Mouse (Mus musculus) spleen, adult 10 weeks (tissue): ENCODE measurements around the gene Myo5c. TPM values are rescaled to one million over a fixed set of nuclear protein-coding genes. Genes with fewer than 3 reads are reported as not detected.

Experiments used
- polyA plus RNA-seq: library from polyadenylated mRNA; stranded (reverse); fragments of 350-450 nt; fragmentation: Illumina TruSeq; extraction: RNeasy Lipid Tissue Mini Kit (QIAGEN cat#74804); gene quantifications from one replicate; pipeline ENCODE4 v1.2.3, GENCODE M21; 2015; ENCODE audit warnings: low replicate concordance; ENCODE audit not compliant: insufficient read depth

Myo5c gene
- polyA plus RNA-seq = 0.22 TPM

DNA sequence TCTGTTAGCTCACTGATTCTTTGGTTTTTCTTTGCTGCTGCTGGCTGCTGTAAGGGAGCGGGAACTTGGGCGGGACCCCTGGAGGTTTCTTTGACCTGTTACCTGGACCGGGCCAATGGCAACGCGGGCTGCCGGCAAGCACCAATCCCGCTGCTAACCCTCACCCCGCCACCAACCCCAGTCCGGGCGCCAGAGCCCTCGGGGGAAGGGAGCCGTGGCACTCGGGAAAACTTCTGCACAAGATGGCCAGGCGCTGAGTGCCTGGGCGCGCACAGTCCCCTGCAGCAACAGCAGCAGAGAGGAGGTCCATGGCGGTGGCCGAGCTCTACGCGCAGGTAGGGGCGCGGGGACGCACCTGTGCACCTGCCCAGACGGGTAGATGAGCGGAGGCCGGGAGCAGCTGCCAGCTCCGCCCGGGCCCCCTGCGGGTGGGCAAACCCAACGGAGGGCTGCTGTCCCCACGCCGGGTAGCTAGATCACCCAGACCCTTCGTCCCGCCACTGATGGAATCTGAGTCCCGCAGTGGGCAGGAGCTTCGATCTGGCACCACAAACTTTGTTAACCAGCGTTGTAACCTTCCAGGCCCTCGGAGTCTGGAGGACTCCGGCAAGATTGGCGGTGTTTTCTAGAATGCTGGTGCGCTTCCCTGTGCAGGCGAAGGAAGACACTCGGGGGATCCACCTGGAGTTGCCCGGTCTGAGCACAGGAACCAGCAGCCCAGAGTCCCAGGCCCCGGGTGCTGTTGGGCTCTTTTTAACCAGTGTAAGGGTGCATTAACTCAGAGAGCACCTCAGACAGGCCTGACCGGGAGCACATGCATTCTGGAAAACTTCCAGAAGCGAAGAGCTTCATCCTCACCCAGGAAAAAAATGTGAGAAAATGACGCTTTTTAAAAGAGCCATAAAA, at the start of gene Myo5c:
Gene Myo5c, plus strand, starts transcription at position 180 of the 906 bp plus-strand sequence.

GRCm38 (mm10) chr9:75306126-75306898, 74.5 kb downstream of the Myo5c start, which contains the start of gene Gnb5:
Gnb5 (plus strand) TSS chr9:75306288.

DNA sequence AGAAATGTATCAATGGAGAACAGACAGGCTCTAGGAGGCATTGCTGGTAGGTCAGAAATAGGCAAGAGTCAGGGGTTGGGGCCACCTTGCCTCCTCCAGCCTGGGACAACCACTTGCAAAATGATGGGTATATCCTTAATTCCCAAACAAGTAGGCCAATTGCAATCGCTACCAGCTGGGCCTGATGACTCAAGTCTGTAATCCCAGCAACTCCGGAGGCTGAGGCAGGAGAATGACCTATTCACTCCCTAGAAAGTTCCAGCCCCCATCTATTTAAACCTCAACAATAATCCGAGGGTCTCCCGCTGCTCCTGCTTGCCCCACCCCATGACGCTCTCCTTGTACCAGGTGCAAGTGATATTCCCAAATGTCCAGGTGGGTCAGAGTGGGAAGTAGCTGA, 115.6 kb downstream of the Myo5c start, which contains the start of gene Bcl2l10:
Gene Bcl2l10, plus strand, starts transcription at position 301 of the 400 bp plus-strand sequence.

Other genes with a start within 250 kb of the Myo5c start
- 279 TPM for gene Arpp19, start 194.4 kb upstream of the Myo5c start, polyA plus RNA-seq
- gene Myo5a, start 161.0 kb upstream of the Myo5c start, polyA plus RNA-seq = 73.1 TPM
- gene Gnb5, start 74.3 kb downstream of the Myo5c start, polyA plus RNA-seq = 3.3 TPM
- gene Bcl2l10, start 115.7 kb downstream of the Myo5c start, polyA plus RNA-seq = not detected
- 37.1 TPM for gene Mapk6, start 178.0 kb downstream of the Myo5c start, polyA plus RNA-seq
- gene Leo1, start 209.5 kb downstream of the Myo5c start, polyA plus RNA-seq = 19.2 TPM